Mouse (Mus musculus) gastrocnemius, postnatal 4 days (tissue): ENCODE data around the gene Nr3c2. TPM values are rescaled to one million over a fixed set of nuclear protein-coding genes. Genes with fewer than 3 reads are reported as not detected.

ENCODE experiments used
- DNase-seq, 2 experiments: peaks; one replicate each; pipeline ENCODE4 v3.0.0; 2021 to 2022; ENCODE audit warnings: low spot score in 2 of 2, mixed read lengths in 2 of 2
- long read RNA-seq, 2 experiments: library from polyadenylated mRNA; stranded (forward); transcript quantifications; one replicate each; pipeline ENCODE4 v2.0.0; 2021
- total RNA-seq, 2 experiments: library from RNA; stranded (reverse); gene quantifications; 2 replicates each; pipeline ENCODE4 v1.2.3; 2021

Nr3c2 gene
- total RNA-seq = 10 to 100 TPM; 11.8 to 15.8 TPM
- long read RNA-seq, experiment 1, full-length matches to known transcripts = 1 of 5 reads
- long read RNA-seq, experiment 1, partial matches to known transcripts = 2 of 5 reads
- long read RNA-seq, experiment 1, other reads (novel, unspliced or antisense) = 2 of 5 reads
- long read RNA-seq, experiment 2, full-length matches to known transcripts = 5 of 9 reads
- long read RNA-seq, experiment 2, partial matches to known transcripts = 2 of 9 reads
- long read RNA-seq, experiment 2, other reads (novel, unspliced or antisense) = 2 of 9 reads

GRCm38 (mm10) chr8:76899411-76900154 is at the start of gene Nr3c2:
Gene Nr3c2 (plus strand): TSS chr8:76899442.
- DNase-seq = peak; percentile 29 to 48

GRCm38 (mm10) chr8:76858534-76858933 is 40.7 kb upstream of the Nr3c2 start:
- DNase-seq = no peak

- peak in 1 of 2 experiments; percentile 11 for DNase-seq
Observed at GRCm38 (mm10) chr8:76859709-76860108, 39.5 kb upstream of the Nr3c2 start.

GRCm38 (mm10) chr8:76863066-76863465 is 36.2 kb upstream of the Nr3c2 start:
- DNase-seq = no peak

GRCm38 (mm10) chr8:76876809-76877208 is 22.4 kb upstream of the Nr3c2 start:
- no peak for DNase-seq

- no peak for DNase-seq
Observed at GRCm38 (mm10) chr8:76897050-76897449, 2.2 kb upstream of the Nr3c2 start.

GRCm38 (mm10) chr8:76898721-76899410 is 376 bp upstream of the Nr3c2 start:
- peak; percentile 58 to 75 for DNase-seq

- peak; percentile 41 to 49 for DNase-seq
Observed at GRCm38 (mm10) chr8:76900155-76901141, 1.2 kb downstream of the Nr3c2 start.

GRCm38 (mm10) chr8:76901430-76902204 is 2.4 kb downstream of the Nr3c2 start:
- DNase-seq = peak; percentile 92 to 96

GRCm38 (mm10) chr8:76902205-76903078 is 3.2 kb downstream of the Nr3c2 start:
- no peak for DNase-seq

- no peak for DNase-seq
Observed at GRCm38 (mm10) chr8:76911206-76911605, 12.0 kb downstream of the Nr3c2 start.

GRCm38 (mm10) chr8:76912678-76913077 is 13.4 kb downstream of the Nr3c2 start:
- DNase-seq = no peak

GRCm38 (mm10) chr8:76913207-76913606 is 14.0 kb downstream of the Nr3c2 start:
- no peak for DNase-seq

- no peak for DNase-seq
Observed at GRCm38 (mm10) chr8:76915260-76915659, 16.0 kb downstream of the Nr3c2 start.

GRCm38 (mm10) chr8:76919546-76919945 is 20.3 kb downstream of the Nr3c2 start:
- DNase-seq = no peak

GRCm38 (mm10) chr8:76924150-76924549 is 24.9 kb downstream of the Nr3c2 start:
- DNase-seq = no peak

GRCm38 (mm10) chr8:76928326-76928725 is 29.1 kb downstream of the Nr3c2 start:
- DNase-seq = no peak

GRCm38 (mm10) chr8:76928808-76929207 is 29.6 kb downstream of the Nr3c2 start:
- no peak for DNase-seq

GRCm38 (mm10) chr8:76965046-76965445 is 65.8 kb downstream of the Nr3c2 start:
- DNase-seq = no peak
